ENCODE assay signal across 8 mouse cellular contexts in the genomic region with DNA sequence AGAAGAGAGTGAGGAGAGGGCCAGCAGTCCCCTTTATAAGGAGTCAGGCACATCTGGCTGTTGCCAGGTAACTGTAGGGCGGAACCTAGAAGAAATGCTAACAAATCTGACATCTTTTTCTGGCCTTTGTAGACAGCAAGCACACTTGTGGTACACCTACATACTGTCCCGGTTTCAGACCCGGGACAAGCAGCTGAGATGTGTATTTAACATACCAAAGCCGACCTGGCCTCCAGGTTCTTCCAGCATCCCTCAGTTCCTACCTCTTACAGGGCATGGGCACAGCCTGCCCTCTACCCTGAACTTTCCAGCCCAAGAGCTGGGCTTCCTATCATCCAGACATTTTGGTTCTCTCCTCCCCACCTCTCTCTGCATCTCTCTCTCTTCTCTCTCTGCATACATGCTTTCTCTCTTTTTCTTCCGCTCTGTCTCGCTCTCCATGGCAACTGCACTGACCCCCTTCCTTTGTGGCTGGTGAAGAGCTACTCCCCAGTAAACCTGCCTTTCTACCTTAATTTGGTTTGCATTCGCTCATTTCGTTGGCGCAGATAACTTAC. TPM values are rescaled to one million over a fixed set of nuclear protein-coding genes. Genes with fewer than 3 reads are reported as not detected.
DNase-seq lines count a peak whose midpoint lies in the region; ATAC-seq lines count a peak whose summit lies in the region.

No protein-coding gene starts in this region.

- 32% methylated on average over 9 of the region's 9 CpGs for WGBS in heart, embryonic 11.5 days (ENCODE audit: insufficient replicate concordance)
- WGBS in intestine, embryonic 14.5 days = 24% methylated on average over 9 of the region's 9 CpGs

- H3K9ac ChIP-seq in heart, embryonic 11.5 days (ENCODE audit: low read depth, low read length) = peak overlapping the region; percentile 63; the same call in 1 of the 2 replicates
- peak overlapping the region; percentile 38; the same call in 1 of the 2 replicates for H3K9ac ChIP-seq in intestine, embryonic 14.5 days (ENCODE audit: low read length)

- H3K27me3 ChIP-seq in heart, embryonic 11.5 days (ENCODE audit: control insufficient read depth, insufficient read depth, low read length) = no peaks in the 10 kb centered on the region
- no peaks in the 10 kb centered on the region for H3K27me3 ChIP-seq in intestine, embryonic 14.5 days (replicated peaks; ENCODE audit: control insufficient read depth, insufficient read depth, low read length)

- no peak overlapping the region for H3K4me3 ChIP-seq in heart, embryonic 11.5 days (ENCODE audit: low read depth, low read length)
- H3K4me3 ChIP-seq in intestine, embryonic 14.5 days (ENCODE audit: low read depth, low read length) = 0 out of 2 replicates have a peak overlapping the region, but pooled peaks have one; percentile 2

- H3K4me2 ChIP-seq in heart, embryonic 11.5 days = peak overlapping the region; percentile 59
- H3K4me2 ChIP-seq in intestine, embryonic 14.5 days (ENCODE audit: low read length) = peak overlapping the region; percentile 40

- no peaks in the 10 kb centered on the region for H3K36me3 ChIP-seq in heart, embryonic 11.5 days (ENCODE audit: control insufficient read depth, insufficient read depth, low read length)
- no peaks in the 10 kb centered on the region for H3K36me3 ChIP-seq in intestine, embryonic 14.5 days (ENCODE audit: control insufficient read depth, insufficient read depth, low read length)

- H3K4me1 ChIP-seq in heart, embryonic 11.5 days (ENCODE audit: control insufficient read depth, insufficient read depth, low read length) = no peaks in the 10 kb centered on the region
- H3K4me1 ChIP-seq in intestine, embryonic 14.5 days (replicated peaks; ENCODE audit: control insufficient read depth, insufficient read depth, low read length) = peaks cover 13% of the 10 kb centered on the region

- ATAC-seq in heart, embryonic 11.5 days (replicated peaks; ENCODE audit: insufficient number of reproducible peaks, low FRiP score, low TSS enrichment) = no peak
- ATAC-seq in intestine, embryonic 14.5 days (replicated peaks; ENCODE audit: low FRiP score, low TSS enrichment, low read depth) = no peak
- no peak for ATAC-seq in monocyte, adult 5-6 weeks (replicated peaks; ENCODE audit: insufficient number of reproducible peaks, low FRiP score, low TSS enrichment, poor library complexity, severe bottlenecking)

- no peak overlapping the region for H3K27ac ChIP-seq in heart, embryonic 11.5 days (ENCODE audit: low read depth, low read length)
- peak overlapping the region; percentile 70; the same call in 1 of the 2 replicates for H3K27ac ChIP-seq in intestine, embryonic 14.5 days (ENCODE audit: low read depth)

- no peaks in the 10 kb centered on the region for H3K9me3 ChIP-seq in heart, embryonic 11.5 days (replicated peaks; ENCODE audit: control insufficient read depth, low read length)
- H3K9me3 ChIP-seq in intestine, embryonic 14.5 days (ENCODE audit: control insufficient read depth, low read length) = no peaks in the 10 kb centered on the region

- DNase-seq in heart, postnatal 4 days = no peak
- peak; percentile 57 for DNase-seq in embryo, embryonic 11 days
- no peak for DNase-seq in intestine, embryonic 14.5 days (ENCODE audit: low spot score)
- peak; percentile 11 for DNase-seq in naive thymus-derived CD4-positive, alpha-beta T cell, adult 2 months (ENCODE audit: low read depth)
- no peak for DNase-seq in c-Kit-positive CD71-positive TER-119-positive erythroid progenitor cells, embryonic 14.5 days (ENCODE audit: low spot score)
- no peak for DNase-seq in layer of hippocampus, postnatal 25 days (ENCODE audit: extremely low spot score in 1 of 2, low spot score in 1 of 2)

RNA-seq across cellular contexts. Expression of gene Npl, which starts 18.1 kb away (rescaled TPM):
- 6.3 and 7.2 TPM in 2 replicates for polyA plus RNA-seq in heart, embryonic 11.5 days (2014; fragmentation: Nextera tagmentation; extraction: Ambion mirVana)
- total RNA-seq in heart, postnatal 4 days (2021) = 1 to 10 TPM; 2.5 to 3.9 TPM
- polyA plus RNA-seq in intestine, embryonic 14.5 days (2014; fragmentation: Nextera tagmentation; extraction: Ambion mirVana) = 8.3 and 9.0 TPM in 2 replicates
- total RNA-seq in monocyte, adult 5-6 weeks (2017) = 1.9 to 6.3 TPM (median 6.0 TPM) in 3 replicates
- total RNA-seq in layer of hippocampus, postnatal 25 days (2021) = 1 to 10 TPM; 3.6 to 4.5 TPM

RNA-seq across cellular contexts. Expression of gene Dhx9, which starts 44.3 kb away (rescaled TPM):
- 17.7 and 21.2 TPM in 2 replicates for polyA plus RNA-seq in heart, embryonic 11.5 days (2014; fragmentation: Nextera tagmentation; extraction: Ambion mirVana)
- 100 to 1,000 TPM; 115 to 117 TPM for total RNA-seq in heart, postnatal 4 days (2021)
- polyA plus RNA-seq in intestine, embryonic 14.5 days (2014; fragmentation: Nextera tagmentation; extraction: Ambion mirVana) = 25.5 and 25.8 TPM in 2 replicates
- total RNA-seq in monocyte, adult 5-6 weeks (2017) = 148 to 217 TPM (median 199 TPM) in 3 replicates
- 100 to 1,000 TPM; 101 to 106 TPM for total RNA-seq in layer of hippocampus, postnatal 25 days (2021)

Comparison
In these comparisons a context has a peak if more than half of its experiments do, and no peak if none do; other contexts are left out.
1. DNase-seq: peak in embryo, embryonic 11 days (single experiment) and naive thymus-derived CD4-positive, alpha-beta T cell, adult 2 months (single experiment); none in heart, postnatal 4 days (single experiment), intestine, embryonic 14.5 days (single experiment), c-Kit-positive CD71-positive TER-119-positive erythroid progenitor cells, embryonic 14.5 days (single experiment) and layer of hippocampus, postnatal 25 days (0 of 2).